Mouse (Mus musculus) embryo, embryonic 9.5 days (tissue): ENCODE data around the gene Prune2.
A peak's percentile ranks its signal among the peaks of the same experiment; 100 is the strongest.

ENCODE experiments used
- DNase-seq: peaks from one replicate; pipeline ENCODE4 v3.0.0-alpha.2; 2017; ENCODE audit errors: extremely low spot score

The Prune2 gene

GRCm38 (mm10) chr19:16955613-16956271 lies at the start of gene Prune2:
TSS of gene Prune2 (plus strand) at chr19:16956118.
- DNase-seq = peak; percentile 83

- no peak for DNase-seq
Observed at GRCm38 (mm10) chr19:16911507-16911906, 44.4 kb upstream of the Prune2 start.

GRCm38 (mm10) chr19:16924516-16924915 lies 31.4 kb upstream of the Prune2 start:
- DNase-seq = no peak

DNA sequence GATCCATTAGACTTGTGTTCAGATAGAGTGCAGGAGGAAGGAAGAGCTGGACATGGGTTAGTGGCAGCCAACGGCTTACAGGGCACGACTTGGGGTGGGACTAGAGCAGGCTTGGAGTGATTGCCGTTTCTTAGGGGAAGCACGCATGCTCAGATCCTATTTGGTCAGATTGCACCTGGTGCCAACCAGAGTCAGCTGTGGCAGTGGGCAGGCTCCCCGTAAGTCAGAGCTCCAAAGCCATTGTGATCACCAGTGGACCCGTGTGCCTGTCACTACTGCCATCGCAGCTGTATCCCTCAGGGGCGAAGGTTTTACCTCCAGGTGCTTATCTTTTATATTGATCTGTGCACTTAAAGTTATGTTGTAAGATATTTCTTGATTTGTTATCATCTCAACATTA lies 21.3 kb upstream of the Prune2 start:
- DNase-seq = no peak

DNA sequence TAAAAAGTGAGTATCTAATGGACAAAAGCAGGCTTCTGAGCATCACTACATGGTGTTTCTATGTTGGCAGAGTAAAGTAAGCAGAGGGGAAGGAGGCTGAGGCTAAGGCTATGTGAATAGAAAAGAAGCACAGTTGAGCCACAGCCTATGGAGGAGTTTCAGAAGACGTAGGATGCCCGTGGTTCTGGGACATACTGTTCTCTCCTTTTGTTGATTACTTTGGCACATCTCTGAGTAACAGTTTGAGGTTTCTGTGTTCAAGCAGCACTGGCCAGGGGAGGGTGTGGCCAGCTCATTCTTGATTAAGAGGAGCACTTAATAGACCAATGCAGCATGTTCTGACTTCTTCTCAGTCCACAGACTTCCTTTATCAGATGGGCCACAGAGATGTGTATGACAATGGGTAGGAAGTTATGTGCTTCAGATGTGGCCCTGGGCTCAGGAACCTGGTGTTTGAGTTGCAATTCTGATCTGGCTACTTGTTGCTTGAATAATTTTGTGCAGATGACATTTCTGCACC lies 7.1 kb upstream of the Prune2 start:
- no peak for DNase-seq

GRCm38 (mm10) chr19:16949341-16949740 lies 6.6 kb upstream of the Prune2 start:
- DNase-seq = no peak

- DNase-seq = no peak
Observed at GRCm38 (mm10) chr19:16950051-16950450, 5.9 kb upstream of the Prune2 start.

- DNase-seq = no peak
Observed at GRCm38 (mm10) chr19:16950664-16951363, 5.1 kb upstream of the Prune2 start.

GRCm38 (mm10) chr19:16954736-16955135 lies 1.2 kb upstream of the Prune2 start:
- DNase-seq = no peak

DNA sequence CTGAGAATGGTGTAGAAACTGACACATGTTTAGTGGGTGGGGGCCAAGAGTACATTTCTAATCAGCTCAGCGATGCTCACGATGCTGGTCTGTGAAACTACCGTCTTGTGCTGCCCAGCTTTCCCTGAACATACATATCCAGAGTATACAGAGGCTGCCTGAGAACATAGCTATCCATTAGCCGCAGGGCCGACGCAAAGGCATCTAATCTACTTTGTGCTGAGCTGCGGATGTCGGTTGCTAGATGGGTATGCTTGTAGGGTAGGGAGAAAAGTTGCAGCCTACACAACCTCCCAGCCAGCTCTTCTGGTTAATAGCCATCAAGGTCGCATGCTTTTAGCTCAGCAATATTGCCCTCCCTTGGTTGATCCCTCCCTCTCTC lies 696 bp upstream of the Prune2 start:
- no peak for DNase-seq

DNA sequence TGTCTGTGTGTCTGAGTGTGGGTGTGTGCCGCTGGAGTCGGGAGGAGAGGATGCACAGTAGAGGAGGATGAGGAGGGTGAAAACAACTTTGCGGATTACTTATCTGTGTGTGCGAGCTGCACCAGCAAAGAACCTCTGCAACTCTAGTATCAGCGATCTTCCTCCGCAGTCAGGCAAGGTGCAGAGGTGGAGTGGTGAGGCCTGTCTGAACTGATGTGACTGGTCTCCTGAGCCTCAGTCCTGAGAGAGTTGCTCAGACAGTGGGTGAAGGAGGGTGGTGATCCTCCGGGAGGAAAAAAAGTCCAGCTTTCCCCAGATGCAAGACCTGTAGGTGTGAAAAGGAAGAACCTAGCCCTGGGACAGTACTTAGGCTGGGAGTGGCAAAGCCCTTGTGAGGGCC lies 401 bp downstream of the Prune2 start:
- no peak for DNase-seq

- DNase-seq = no peak
Observed at GRCm38 (mm10) chr19:16959051-16959450, 3.1 kb downstream of the Prune2 start.

DNA sequence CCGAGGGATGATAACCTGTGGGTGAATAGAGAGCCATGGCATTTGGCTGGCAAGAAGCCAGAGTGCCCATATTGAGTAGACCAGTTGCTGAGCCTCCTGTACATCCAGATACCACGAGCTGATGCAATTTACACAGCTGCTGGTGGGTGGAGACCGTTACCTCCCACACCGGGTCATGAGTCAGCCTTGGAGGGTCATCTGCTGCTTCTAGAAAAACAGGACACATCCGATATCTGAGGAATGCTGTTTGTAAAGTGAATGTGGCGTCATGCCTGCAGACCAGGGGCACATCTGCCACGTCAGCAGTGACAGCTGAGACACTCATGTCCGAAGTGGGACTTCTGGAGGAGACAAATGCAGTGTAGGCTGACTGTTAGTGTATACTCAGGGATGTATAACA lies 3.6 kb downstream of the Prune2 start:
- peak; percentile 6 for DNase-seq

DNA sequence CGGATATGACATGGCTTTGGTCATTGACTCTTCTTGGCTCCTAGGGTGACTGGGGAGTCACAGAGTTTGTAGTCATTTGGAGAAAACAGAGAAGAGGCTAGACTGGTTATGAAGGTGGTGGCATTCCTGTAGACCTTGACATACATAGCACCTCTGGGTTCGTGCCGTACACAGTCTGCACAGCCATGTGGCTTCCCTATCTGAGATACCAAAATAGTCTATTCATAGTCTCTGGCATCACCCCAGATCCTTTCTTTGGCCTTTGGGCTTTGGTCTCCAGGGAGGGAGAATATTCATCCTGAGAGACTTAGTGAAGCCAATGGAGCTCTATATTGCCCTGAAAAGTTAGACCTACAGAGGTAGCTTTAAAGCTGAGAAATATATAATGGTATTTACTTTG lies 5.1 kb downstream of the Prune2 start:
- DNase-seq = no peak

GRCm38 (mm10) chr19:16963178-16963577 lies 7.3 kb downstream of the Prune2 start:
- no peak for DNase-seq

- no peak for DNase-seq
Observed at GRCm38 (mm10) chr19:16968768-16969167, 12.8 kb downstream of the Prune2 start.

- no peak for DNase-seq
Observed at GRCm38 (mm10) chr19:16970612-16971011, 14.7 kb downstream of the Prune2 start.

DNA sequence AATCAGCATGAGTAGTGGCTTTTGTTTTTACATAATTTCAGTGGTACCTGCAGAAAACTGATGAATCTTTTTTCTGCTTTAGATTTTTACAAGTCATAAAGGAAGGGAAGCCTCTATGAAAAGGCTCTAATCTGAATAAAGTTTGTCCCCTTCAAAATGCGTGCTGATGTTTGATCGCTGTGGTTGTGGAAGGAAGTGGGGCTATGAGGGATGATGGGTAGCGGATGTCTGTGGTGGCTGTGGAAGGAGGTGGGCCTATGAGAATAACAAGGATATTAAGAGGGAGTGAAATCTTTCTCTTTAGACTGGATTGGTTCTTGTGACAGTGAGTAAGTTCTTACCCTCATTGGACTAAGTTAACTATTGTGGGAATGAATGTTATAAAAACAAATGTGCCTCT lies 23.0 kb downstream of the Prune2 start:
- DNase-seq = no peak

- DNase-seq = no peak
Observed at GRCm38 (mm10) chr19:16981743-16982142, 25.8 kb downstream of the Prune2 start.

DNA sequence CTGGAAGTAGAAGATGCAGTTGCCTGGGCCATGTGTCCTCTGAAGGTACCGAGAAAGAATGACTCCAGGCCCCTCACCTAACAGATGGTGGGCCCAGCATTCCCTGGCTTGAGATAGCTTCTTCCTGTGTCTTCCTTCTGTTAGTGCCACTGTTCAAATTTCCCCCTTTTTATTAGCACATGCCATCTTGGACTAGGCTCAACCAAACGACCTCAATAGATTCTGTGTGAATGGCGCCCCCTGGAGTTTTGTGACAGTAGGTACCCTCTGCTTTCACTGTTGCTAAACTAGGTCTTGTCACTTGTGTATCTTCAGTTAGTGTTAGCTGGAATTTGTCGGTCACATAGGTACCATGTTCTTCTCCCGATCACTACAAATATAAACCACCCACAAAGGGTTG lies 29.0 kb downstream of the Prune2 start:
- DNase-seq = peak; percentile 34

DNA sequence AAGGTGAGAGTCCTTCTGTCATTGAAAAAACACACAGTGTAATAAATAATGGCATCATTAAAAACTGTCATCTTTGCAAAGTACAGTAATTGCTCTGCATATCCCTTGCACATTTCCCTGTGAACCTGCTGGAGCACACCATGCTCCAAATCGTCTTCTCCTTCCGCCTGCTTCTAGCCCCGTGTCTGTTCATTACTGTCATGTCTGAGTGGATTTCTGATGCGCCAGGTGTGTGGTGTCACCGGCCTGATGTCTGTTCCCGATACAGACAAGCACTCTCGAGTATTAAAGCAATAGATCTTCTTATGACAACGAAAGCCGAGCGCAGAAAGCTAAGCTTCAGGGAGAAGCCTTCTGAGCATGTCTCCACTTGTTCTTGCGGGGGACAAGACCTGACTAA lies 32.1 kb downstream of the Prune2 start:
- no peak for DNase-seq

DNA sequence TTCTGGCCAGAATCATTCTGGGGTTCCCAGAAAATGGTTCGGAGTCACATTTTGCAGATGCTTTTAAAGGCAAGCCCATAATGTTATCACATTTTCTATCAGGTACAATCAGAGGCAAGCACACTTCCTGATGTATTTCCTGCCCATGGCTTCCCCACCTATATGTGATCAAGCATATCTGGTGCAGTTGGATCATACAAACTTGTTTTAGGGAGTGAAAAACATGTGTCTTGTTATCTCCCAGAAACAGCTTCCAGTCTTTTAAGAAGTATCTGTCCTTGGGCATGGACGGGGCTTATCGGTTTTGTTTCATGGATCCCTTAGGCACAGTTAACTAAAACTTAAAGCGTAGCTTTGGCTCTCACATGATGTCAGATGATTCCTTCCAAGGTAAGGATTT lies 36.2 kb downstream of the Prune2 start:
- DNase-seq = no peak

DNA sequence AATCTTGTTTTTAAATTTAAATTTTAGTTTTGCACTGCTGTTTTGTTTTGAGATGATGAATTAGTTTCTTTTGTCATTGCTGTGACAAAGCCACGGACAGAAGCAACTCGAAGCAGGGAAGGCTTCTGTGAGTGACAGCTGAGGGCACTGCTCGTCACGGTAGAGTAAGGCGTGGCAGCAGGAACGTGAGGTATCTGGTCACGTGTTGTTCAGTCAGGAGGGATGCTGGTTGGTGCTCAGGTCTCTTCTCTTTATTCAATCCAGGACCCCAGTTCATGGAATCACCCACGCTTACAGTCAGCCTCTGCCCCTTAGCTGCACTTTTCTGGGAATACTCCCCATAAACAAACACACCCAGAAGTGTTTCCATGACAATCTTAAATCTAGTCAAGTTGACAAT lies 38.3 kb downstream of the Prune2 start:
- DNase-seq = no peak
